Mouse (Mus musculus) ovary, adult 10 weeks (tissue): ENCODE results near the gene Frk. TPM values are rescaled to one million over a fixed set of nuclear protein-coding genes. Genes with fewer than 3 reads are reported as not detected.

ENCODE experiments used
- polyA plus RNA-seq: library from polyadenylated mRNA; stranded (reverse); fragments of 350-450 nt; fragmentation: Illumina TruSeq; extraction: RNeasy Lipid Tissue Mini Kit (QIAGEN cat#74804); gene quantifications from one replicate; pipeline ENCODE4 v1.2.3, GENCODE M21; 2014

The Frk gene
- 39.5 TPM for polyA plus RNA-seq

DNA sequence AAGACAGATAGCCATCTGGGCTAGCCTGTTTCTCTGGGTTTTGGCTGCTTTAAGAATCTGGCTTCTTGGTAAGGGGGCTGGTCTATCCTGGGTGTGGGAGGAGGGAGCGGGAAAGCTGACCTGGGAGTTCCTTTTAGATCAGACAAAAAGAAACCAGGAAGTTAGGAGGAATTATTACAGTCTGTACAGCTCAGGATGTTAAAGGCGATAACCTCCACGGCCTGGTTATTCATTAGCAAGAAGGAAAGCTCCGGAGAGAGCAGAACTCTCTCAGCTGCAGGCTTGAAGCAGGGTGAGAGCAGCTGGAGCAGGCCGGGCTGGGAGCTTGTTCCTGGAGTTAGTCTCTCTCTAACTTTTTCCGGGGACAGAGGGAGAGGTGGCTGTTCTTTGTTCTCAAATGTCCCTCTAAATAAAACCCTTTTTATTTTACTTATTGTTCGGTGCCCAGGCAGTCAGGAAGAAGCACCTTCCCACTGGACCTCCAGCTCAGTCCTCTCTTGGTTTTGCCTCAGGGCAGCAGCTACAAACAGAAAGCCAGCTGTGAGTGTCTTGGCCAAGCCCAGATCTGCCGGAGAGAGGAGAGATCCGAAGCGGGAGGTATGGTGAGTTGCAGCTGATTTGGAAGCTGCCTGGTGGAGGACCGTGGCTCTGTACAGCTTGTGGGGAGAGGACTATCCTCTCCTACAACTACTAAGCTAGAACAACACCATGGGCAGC is at the start of gene Frk:
Gene Frk, plus strand, starts transcription at position 103 of the 717 bp plus-strand sequence.

Other genes starting within 250 kb of the Frk start
- gene Tspyl1, start 201.2 kb upstream of the Frk start, polyA plus RNA-seq = 99.6 TPM
- 31.7 TPM for gene Tspyl4, start 186.0 kb upstream of the Frk start, polyA plus RNA-seq
- not detected for gene Col10a1, start 93.4 kb upstream of the Frk start, polyA plus RNA-seq
- gene Nt5dc1, start 64.8 kb upstream of the Frk start, polyA plus RNA-seq = 48.2 TPM